Comparison of ENCODE assay signal across 15 mouse cellular contexts in genomic region chr2:80667396-80667964, GRCm38 (mm10). TPM values are rescaled to one million over a fixed set of nuclear protein-coding genes. Genes with fewer than 3 reads are reported as not detected.
A peak's percentile ranks its signal among the peaks of the same experiment; 100 is the strongest.
DNase-seq lines count a peak whose midpoint lies in the region; ATAC-seq and TF ChIP-seq lines count a peak whose summit lies in the region.
"Had no signal": no experiment of that assay in that cellular context is flagged by ENCODE, and none has a peak within 500 bp of the region (broad histone marks: within the 10 kb centered on the region; RNA-seq: fewer than 3 reads in every experiment).

No protein-coding gene starts in this region.

- no peak overlapping the region for H3K4me3 ChIP-seq in hindbrain, embryonic 14.5 days (replicated peaks; ENCODE audit: low read length)
- H3K4me3 ChIP-seq in hindbrain, embryonic 11.5 days (ENCODE audit: low read depth, low read length), result no peak overlapping the region
- no peak overlapping the region for H3K4me3 ChIP-seq in forebrain, postnatal 0 days (ENCODE audit: low read depth, low read length)
- H3K4me3 ChIP-seq: embryonic facial prominence, embryonic 15.5 days; heart, embryonic 15.5 days; megakaryocyte, embryonic 14.5 days; neural tube, embryonic 12.5 days had no signal

- no peak for TF ChIP-seq CTCF in forebrain, postnatal 0 days (IDR thresholded peaks at IDR 0.05; ENCODE audit: low read depth)

- peaks cover 14% of the 10 kb centered on the region for H3K36me3 ChIP-seq in hindbrain, embryonic 14.5 days (replicated peaks; ENCODE audit: control insufficient read depth, insufficient read depth)
- H3K36me3 ChIP-seq in hindbrain, embryonic 11.5 days (ENCODE audit: control insufficient read depth, insufficient read depth, low read length), result no peaks in the 10 kb centered on the region
- H3K36me3 ChIP-seq in forebrain, postnatal 0 days (ENCODE audit: insufficient read depth), result no peaks in the 10 kb centered on the region; the same call in 1 of the 2 replicates

- no peaks in the 10 kb centered on the region for H3K4me1 ChIP-seq in hindbrain, embryonic 14.5 days (replicated peaks; ENCODE audit: control insufficient read depth, insufficient read depth, low read length)
- H3K4me1 ChIP-seq in hindbrain, embryonic 11.5 days (replicated peaks; ENCODE audit: control insufficient read depth, insufficient read depth, low read length), result no peaks in the 10 kb centered on the region
- H3K4me1 ChIP-seq in forebrain, postnatal 0 days (ENCODE audit: insufficient read depth), result no peaks in the 10 kb centered on the region
- H3K4me1 ChIP-seq: embryonic facial prominence, embryonic 15.5 days; heart, embryonic 15.5 days; neural tube, embryonic 12.5 days had no signal

- no peak overlapping the region for H3K4me2 ChIP-seq in hindbrain, embryonic 14.5 days (replicated peaks)
- H3K4me2 ChIP-seq in hindbrain, embryonic 11.5 days (replicated peaks; ENCODE audit: low read depth, low read length), result no peak overlapping the region
- no peak overlapping the region for H3K4me2 ChIP-seq in forebrain, postnatal 0 days (ENCODE audit: low read depth)
- H3K4me2 ChIP-seq: embryonic facial prominence, embryonic 15.5 days; heart, embryonic 15.5 days; lung, embryonic 14.5 days; neural tube, embryonic 12.5 days had no signal

- no peak overlapping the region for H3K9ac ChIP-seq in hindbrain, embryonic 14.5 days
- no peak overlapping the region for H3K9ac ChIP-seq in hindbrain, embryonic 11.5 days (ENCODE audit: low read depth, low read length)
- H3K9ac ChIP-seq in forebrain, postnatal 0 days, result no peak overlapping the region
- H3K9ac ChIP-seq: embryonic facial prominence, embryonic 15.5 days; heart, embryonic 15.5 days; lung, embryonic 14.5 days; neural tube, embryonic 12.5 days had no signal

- no peaks in the 10 kb centered on the region for H3K9me3 ChIP-seq in hindbrain, embryonic 14.5 days (ENCODE audit: control insufficient read depth, low read length)
- H3K9me3 ChIP-seq in hindbrain, embryonic 11.5 days (ENCODE audit: control insufficient read depth, low read length), result no peaks in the 10 kb centered on the region
- H3K9me3 ChIP-seq in forebrain, postnatal 0 days (ENCODE audit: low read length), result no peaks in the 10 kb centered on the region
- H3K9me3 ChIP-seq: embryonic facial prominence, embryonic 15.5 days; heart, embryonic 15.5 days; megakaryocyte, embryonic 14.5 days; neural tube, embryonic 12.5 days had no signal

- peak; percentile 33 for DNase-seq in hindbrain, embryonic 14.5 days (ENCODE audit: low spot score)
- DNase-seq in hindbrain, embryonic 11.5 days (ENCODE audit: low spot score), result no peak
- peak; percentile 66 for DNase-seq in brain, adult 2 months (ENCODE audit: low read depth, low spot score)
- DNase-seq in cerebellum, adult 18-20 months, result peak; percentile 16 to 39
- peak; percentile 46 for DNase-seq in forebrain, postnatal 0 days
- DNase-seq in adrenal gland, postnatal 4 days (ENCODE audit: low spot score in 2 of 2), result no peak
- DNase-seq in kidney, adult 11 months, result no peak
- DNase-seq: lung, embryonic 14.5 days; right cerebral cortex, postnatal 25 days had no signal

- no peaks in the 10 kb centered on the region for H3K27me3 ChIP-seq in hindbrain, embryonic 14.5 days (ENCODE audit: control insufficient read depth, insufficient read depth, low read length)
- H3K27me3 ChIP-seq in hindbrain, embryonic 11.5 days (ENCODE audit: control insufficient read depth, insufficient read depth, low read length), result no peaks in the 10 kb centered on the region
- H3K27me3 ChIP-seq in forebrain, postnatal 0 days (ENCODE audit: insufficient read depth, low read length), result no peaks in the 10 kb centered on the region
- H3K27me3 ChIP-seq: embryonic facial prominence, embryonic 15.5 days; heart, embryonic 15.5 days; neural tube, embryonic 12.5 days had no signal

- 82% methylated on average over 5 of the region's 5 CpGs for WGBS in hindbrain, embryonic 14.5 days
- 93% methylated on average over 5 of the region's 5 CpGs for WGBS in hindbrain, embryonic 11.5 days
- 48% methylated on average over 5 of the region's 5 CpGs for WGBS in forebrain, postnatal 0 days

- no peak overlapping the region for H3K27ac ChIP-seq in hindbrain, embryonic 14.5 days
- H3K27ac ChIP-seq in hindbrain, embryonic 11.5 days (ENCODE audit: low read depth, low read length), result no peak overlapping the region
- H3K27ac ChIP-seq in forebrain, postnatal 0 days (ENCODE audit: low read depth, low read length), result no peak overlapping the region
- H3K27ac ChIP-seq: embryonic facial prominence, embryonic 15.5 days; heart, embryonic 15.5 days; neural tube, embryonic 12.5 days had no signal

- ATAC-seq in hindbrain, embryonic 14.5 days (ENCODE audit: low FRiP score), result peak; percentile 60; the same call in 1 of the 2 replicates
- no peak for ATAC-seq in hindbrain, embryonic 11.5 days (ENCODE audit: low FRiP score)
- 0 out of 2 replicates have a peak, but pooled peaks have one; percentile 40 for ATAC-seq in forebrain, postnatal 0 days
- ATAC-seq: CD4-positive, CD25-positive, alpha-beta regulatory T cell, adult 4 months; intestine, postnatal 0 days had no signal

RNA-seq across cellular contexts. Expression of gene Nup35, which starts 50.4 kb away (rescaled TPM):
- polyA plus RNA-seq in hindbrain, embryonic 14.5 days (2014; fragmentation: Nextera tagmentation; extraction: Ambion mirVana), result 54.5 and 62.7 TPM in 2 replicates
- polyA plus RNA-seq in hindbrain, embryonic 11.5 days (2014; fragmentation: Nextera tagmentation; extraction: Ambion mirVana), result 64.5 and 65.1 TPM in 2 replicates
- total RNA-seq in forebrain, postnatal 0 days (2014; rRNA removed), result 46.1 and 49.2 TPM in 2 replicates
- 30.0 and 33.8 TPM in 2 replicates for polyA plus RNA-seq in forebrain, postnatal 0 days (2015; fragmentation: Nextera tagmentation; extraction: Ambion mirVana)
- 10 to 100 TPM; 15.7 to 18.0 TPM for total RNA-seq in adrenal gland, postnatal 4 days (2021)

RNA-seq across cellular contexts. Expression of gene Dusp19, which starts 50.6 kb away (rescaled TPM):
- 20.0 and 20.1 TPM in 2 replicates for polyA plus RNA-seq in hindbrain, embryonic 14.5 days (2014; fragmentation: Nextera tagmentation; extraction: Ambion mirVana)
- polyA plus RNA-seq in hindbrain, embryonic 11.5 days (2014; fragmentation: Nextera tagmentation; extraction: Ambion mirVana), result 19.8 and 20.2 TPM in 2 replicates
- 20.2 and 20.5 TPM in 2 replicates for total RNA-seq in forebrain, postnatal 0 days (2014; rRNA removed)
- polyA plus RNA-seq in forebrain, postnatal 0 days (2015; fragmentation: Nextera tagmentation; extraction: Ambion mirVana), result 9.6 and 10.5 TPM in 2 replicates
- total RNA-seq in adrenal gland, postnatal 4 days (2021), result 10 to 100 TPM; 14.4 to 15.6 TPM

Comparison
In these comparisons a context has a peak if more than half of its experiments do, and no peak if none do; other contexts are left out.
1. DNase-seq: peak in hindbrain, embryonic 14.5 days (single experiment), brain, adult 2 months (single experiment), cerebellum, adult 18-20 months (2 of 2) and forebrain, postnatal 0 days (single experiment); none in hindbrain, embryonic 11.5 days (single experiment), adrenal gland, postnatal 4 days (0 of 2) and kidney, adult 11 months (single experiment).